Mouse (Mus musculus) limb, embryonic 15.5 days (tissue): ENCODE measurements around the gene Whamm. TPM values are rescaled to one million over a fixed set of nuclear protein-coding genes. Genes with fewer than 3 reads are reported as not detected.

Experiments
- ATAC-seq: fragments of 200-750 bp; cut with Nextera tagmentation; 2 replicates; pipeline ENCODE4 v1.8.0; 2017; ENCODE audit warnings: low read depth, moderate TSS enrichment; ENCODE audit not compliant: insufficient number of reproducible peaks, low FRiP score, low TSS enrichment
- H3K27ac ChIP-seq: fragments of 300-500 bp; sonication (generic); 2 replicates; pipeline ENCODE4 v1.5.1; 2015; ENCODE audit warnings: moderate library complexity, mild to moderate bottlenecking, inconsistent platforms
- H3K27me3 ChIP-seq: fragments of 300-500 bp; sonication (generic); 2 replicates; pipeline ENCODE4 v1.6.1; 2015; ENCODE audit warnings: inconsistent platforms
- H3K36me3 ChIP-seq: fragments of 300-500 bp; sonication (generic); 2 replicates; pipeline ENCODE4 v1.6.1; 2015; ENCODE audit warnings: inconsistent platforms
- H3K4me1 ChIP-seq: fragments of 300-500 bp; sonication (generic); 2 replicates; pipeline ENCODE4 v1.6.1; 2015; ENCODE audit warnings: inconsistent platforms
- H3K4me2 ChIP-seq: fragments of 300-500 bp; sonication (generic); 2 replicates; pipeline ENCODE4 v1.6.1; 2015; ENCODE audit warnings: mild to moderate bottlenecking, inconsistent platforms
- H3K4me3 ChIP-seq: fragments of 300-500 bp; sonication (generic); 2 replicates; pipeline ENCODE4 v1.5.1; 2015; ENCODE audit warnings: mild to moderate bottlenecking, inconsistent platforms
- H3K9ac ChIP-seq: fragments of 300-500 bp; sonication (generic); 2 replicates; pipeline ENCODE4 v1.6.1; 2015; ENCODE audit warnings: inconsistent platforms
- H3K9me3 ChIP-seq: fragments of 300-500 bp; sonication (generic); 2 replicates; pipeline ENCODE4 v1.6.1; 2016; ENCODE audit warnings: inconsistent platforms
- WGBS: fragments of 180-500 bp; shearing (Covaris S2); methylation state at CpG from one replicate; pipeline ENCODE4 v1.1.7; 2015; 5-methylcytosine and 5-hydroxymethylcytosine counted together
- polyA plus RNA-seq: library from polyadenylated mRNA; unstranded; fragments of >200 nt; fragmentation: Nextera tagmentation; extraction: Ambion mirVana; gene quantifications from 2 replicates; pipeline ENCODE4 v1.2.1, GENCODE M21; 2015

Gene Whamm
- 4.6 TPM in 2 replicates for polyA plus RNA-seq

DNA sequence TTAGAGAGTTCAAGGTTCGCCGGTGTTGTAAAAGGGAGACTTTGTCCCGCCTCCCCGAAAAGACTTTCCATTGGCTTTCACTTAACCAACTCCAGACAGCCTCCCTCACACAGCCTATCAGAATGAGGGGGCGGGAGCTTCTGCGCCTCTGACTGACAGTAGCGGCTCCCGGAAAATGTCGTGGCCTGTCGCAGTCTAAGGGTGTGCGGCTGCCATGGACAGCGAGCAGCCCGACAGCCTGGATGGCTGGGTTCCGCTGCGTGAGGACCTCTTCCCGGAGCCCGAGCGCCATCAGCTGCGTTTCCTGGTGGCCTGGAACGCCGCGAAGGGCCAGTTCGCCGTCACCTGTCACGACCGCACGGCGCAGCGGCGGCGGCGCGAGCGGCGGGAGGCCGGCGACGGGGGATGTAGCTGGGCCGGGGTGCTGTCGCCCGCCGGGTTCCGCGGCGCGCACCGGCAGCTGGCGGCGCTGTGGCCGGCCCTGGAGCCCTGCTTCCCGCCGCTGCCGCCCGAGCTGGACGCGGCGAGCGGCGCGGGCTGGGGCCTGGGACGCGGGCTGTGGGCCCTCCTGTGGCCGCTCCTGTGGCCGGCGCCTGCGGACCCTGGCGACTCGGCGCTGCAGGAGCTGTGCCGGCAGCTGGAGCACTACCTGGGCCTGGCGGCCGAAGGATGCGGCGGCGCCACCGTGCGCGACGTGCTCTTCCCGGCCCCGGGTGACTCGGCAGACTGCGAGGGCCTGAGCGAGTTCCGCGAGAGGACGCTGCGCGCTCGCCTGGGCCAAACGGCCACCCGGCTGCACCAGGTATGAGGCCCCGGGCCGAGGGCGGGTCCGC, at the start of gene Whamm:
Gene Whamm (plus strand): TSS at position 159 of the 833 bp plus-strand sequence.
- WGBS, result under 1% methylated on average over 87 of the region's 96 CpGs
- no peaks in the 10 kb centered on the region for H3K27me3 ChIP-seq
- ATAC-seq, result peak; percentile 98

DNA sequence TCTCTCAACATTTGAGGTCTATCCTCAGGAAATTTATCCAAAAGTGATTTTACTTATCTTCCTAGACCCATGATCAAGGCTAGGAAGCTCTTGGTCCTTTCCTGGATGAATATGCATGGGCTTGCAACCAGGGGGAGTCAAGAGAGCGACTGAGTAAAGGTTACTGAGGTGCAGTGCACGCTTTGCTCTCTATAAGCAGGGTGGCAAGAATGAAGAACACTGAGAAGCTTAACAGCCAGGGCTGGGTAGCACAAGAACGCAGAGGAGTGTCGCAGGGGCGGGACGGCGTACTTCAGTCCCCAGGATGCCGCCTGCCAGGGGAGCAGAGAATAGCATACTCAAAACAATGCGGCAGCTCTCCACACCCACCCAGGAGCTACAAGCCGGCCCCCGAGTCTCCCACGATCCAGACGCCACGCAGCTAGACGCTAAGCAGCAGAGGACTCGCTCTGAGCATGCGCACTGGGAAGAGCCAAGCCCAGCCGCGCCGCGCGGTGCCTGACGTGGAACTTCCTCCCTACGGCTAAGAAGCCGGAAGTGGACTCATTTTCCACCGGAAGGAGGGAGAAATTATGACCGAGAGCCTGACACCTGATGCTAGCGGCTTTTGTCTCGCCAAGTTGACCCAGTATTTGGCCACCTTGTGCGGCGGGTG, 47.9 kb upstream of the Whamm start:
- peak overlapping the region; percentile 64 for H3K4me3 ChIP-seq
- under 1% methylated on average over 31 of the region's 31 CpGs for WGBS
- peak overlapping the region; percentile 69 for H3K9ac ChIP-seq
- no peaks in the 10 kb centered on the region for H3K9me3 ChIP-seq
- peak overlapping the region; percentile 96 for H3K27ac ChIP-seq
- no peaks in the 10 kb centered on the region for H3K27me3 ChIP-seq
- H3K4me2 ChIP-seq, result peak overlapping the region; percentile 60
- peaks cover 10% of the 10 kb centered on the region for H3K36me3 ChIP-seq
- peaks cover 8% of the 10 kb centered on the region; the same call in 1 of the 2 replicates for H3K4me1 ChIP-seq
- ATAC-seq, result peak; percentile 97

More for the DNA sequence above, at the start of gene Whamm:
- Histone ChIP-seq H3K4me2 (peak within 1 kb of the TSS; percentile 80), H3K36me3 (peaks cover 2% of the 10 kb centered on the region; the same call in 1 of the 2 replicates), H3K4me1 (peaks cover 10% of the 10 kb centered on the region; the same call in 1 of the 2 replicates), H3K4me3 (peak within 1 kb of the TSS; percentile 96), H3K9me3 (no peaks in the 10 kb centered on the region), H3K27ac (peak within 1 kb of the TSS; percentile 94), H3K9ac (peak within 1 kb of the TSS; percentile 79)

GRCm38 (mm10) chr7:81523663-81524017, 47.4 kb upstream of the Whamm start:
- peaks cover 8% of the 10 kb centered on the region; the same call in 1 of the 2 replicates for H3K4me1 ChIP-seq
- H3K9me3 ChIP-seq, result no peaks in the 10 kb centered on the region
- WGBS, result 5% methylated on average over 13 of the region's 13 CpGs
- ATAC-seq, result peak; percentile 5; the same call in 1 of the 2 replicates
- peak overlapping the region; percentile 64 for H3K4me3 ChIP-seq
- peak overlapping the region; percentile 96 for H3K27ac ChIP-seq
- H3K4me2 ChIP-seq, result peak overlapping the region; percentile 60
- H3K27me3 ChIP-seq, result no peaks in the 10 kb centered on the region
- peak overlapping the region; percentile 54 for H3K9ac ChIP-seq
- peaks cover 13% of the 10 kb centered on the region for H3K36me3 ChIP-seq

DNA sequence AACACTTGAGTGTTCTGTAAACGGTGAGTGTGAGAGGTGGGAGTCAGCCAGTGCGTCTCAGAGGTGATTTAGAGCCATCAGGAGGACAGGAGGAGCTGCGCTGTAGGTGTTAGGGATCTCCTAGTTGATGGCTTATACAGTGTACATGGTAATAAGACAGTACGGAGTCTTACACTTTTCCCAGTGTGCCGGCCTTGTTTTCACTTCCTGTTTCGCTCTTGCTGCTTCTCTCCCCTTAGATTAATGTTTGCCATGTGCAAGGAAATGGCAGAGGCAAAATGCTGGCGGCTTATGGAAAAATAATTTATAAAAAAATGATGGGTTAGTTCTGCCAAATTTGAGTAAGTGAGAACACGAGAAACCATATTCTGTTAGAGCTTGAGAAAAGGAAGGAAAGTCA, 42.1 kb upstream of the Whamm start:
- no peak overlapping the region for H3K4me3 ChIP-seq
- H3K9me3 ChIP-seq, result no peaks in the 10 kb centered on the region
- no peaks in the 10 kb centered on the region for H3K27me3 ChIP-seq
- H3K27ac ChIP-seq, result no peak overlapping the region
- H3K4me1 ChIP-seq, result peaks cover 8% of the 10 kb centered on the region; the same call in 1 of the 2 replicates
- H3K9ac ChIP-seq, result no peak overlapping the region
- 87% methylated on average over 8 of the region's 8 CpGs for whole genome bisulfite sequencing
- H3K4me2 ChIP-seq, result no peak overlapping the region
- peaks cover 64% of the 10 kb centered on the region for H3K36me3 ChIP-seq
- ATAC-seq, result no peak

GRCm38 (mm10) chr7:81531462-81531861, 39.6 kb upstream of the Whamm start:
- Histone ChIP-seq H3K4me3 (no peak overlapping the region), H3K36me3 (peaks cover 85% of the 10 kb centered on the region), H3K27me3 (no peaks in the 10 kb centered on the region), H3K27ac (no peak overlapping the region), H3K9ac (no peak overlapping the region), H3K9me3 (no peaks in the 10 kb centered on the region), H3K4me2 (no peak overlapping the region), H3K4me1 (no peaks in the 10 kb centered on the region)
- 67% methylated on average over 1 of the region's 1 CpGs for WGBS
- ATAC-seq, result no peak

- Histone ChIP-seq H3K9me3 (no peaks in the 10 kb centered on the region), H3K27ac (no peak overlapping the region), H3K9ac (no peak overlapping the region), H3K27me3 (no peaks in the 10 kb centered on the region), H3K4me2 (no peak overlapping the region), H3K4me1 (no peaks in the 10 kb centered on the region), H3K36me3 (peaks cover 50% of the 10 kb centered on the region), H3K4me3 (no peak overlapping the region)
- ATAC-seq, result no peak
- 85% methylated on average over 4 of the region's 4 CpGs for WGBS
Observed at GRCm38 (mm10) chr7:81536478-81536877, 34.6 kb upstream of the Whamm start.

DNA sequence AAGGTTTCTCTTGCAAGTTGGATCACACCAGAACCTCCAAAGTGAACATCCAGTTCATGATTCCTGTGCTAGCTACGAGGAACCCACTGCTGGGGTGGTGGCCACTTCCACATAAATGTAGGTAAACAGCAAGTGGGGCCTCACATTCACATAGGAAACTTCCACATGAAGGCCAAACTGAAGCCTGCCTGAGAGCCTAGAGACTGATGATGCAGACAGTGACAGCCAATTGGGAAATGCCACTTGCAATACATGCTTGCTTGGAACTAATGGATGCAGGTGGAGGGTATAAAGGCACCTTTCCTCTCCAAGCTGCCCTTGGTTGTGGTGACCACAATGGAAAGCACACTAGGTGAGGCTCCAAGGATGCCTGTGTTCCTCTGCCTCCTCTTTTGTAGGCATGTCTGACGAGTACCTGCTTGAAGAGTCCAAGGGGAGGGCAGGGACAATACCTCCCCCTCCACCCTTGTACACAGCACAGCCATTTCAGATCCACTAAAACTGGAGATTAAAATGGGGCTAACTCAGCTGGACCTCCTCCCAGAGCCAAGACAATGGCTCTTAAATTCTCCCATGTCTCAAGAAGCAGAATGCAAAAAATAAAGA, 32.9 kb upstream of the Whamm start:
- Histone ChIP-seq H3K36me3 (peaks cover 33% of the 10 kb centered on the region), H3K9ac (no peak overlapping the region), H3K27me3 (no peaks in the 10 kb centered on the region), H3K27ac (no peak overlapping the region), H3K4me3 (no peak overlapping the region), H3K9me3 (no peaks in the 10 kb centered on the region), H3K4me1 (no peaks in the 10 kb centered on the region), H3K4me2 (no peak overlapping the region)
- no peak for ATAC-seq
- WGBS, result 81% methylated on average over 2 of the region's 2 CpGs

DNA sequence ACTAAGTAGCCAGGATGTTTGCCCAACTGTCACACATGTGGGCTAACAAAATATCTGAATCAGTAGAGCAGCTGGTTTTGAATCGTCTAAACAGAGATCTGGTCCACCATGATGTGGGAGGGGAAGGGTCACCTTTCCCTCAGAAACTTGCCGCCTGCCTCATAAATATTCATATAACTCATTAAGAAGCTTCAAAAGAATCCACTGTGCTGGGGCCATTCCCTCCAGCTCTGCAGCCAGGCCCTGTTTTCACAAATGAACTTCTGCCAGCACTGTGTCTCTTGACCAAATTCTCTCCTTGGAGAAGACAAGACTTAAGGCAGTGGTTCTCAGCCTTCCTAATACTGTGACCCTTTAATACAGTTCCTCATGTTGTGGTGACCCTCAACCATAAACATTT, 31.5 kb upstream of the Whamm start:
- H3K4me2 ChIP-seq, result no peak overlapping the region
- no peak overlapping the region for H3K27ac ChIP-seq
- H3K27me3 ChIP-seq, result no peaks in the 10 kb centered on the region
- no peak for ATAC-seq
- H3K4me3 ChIP-seq, result no peak overlapping the region
- H3K9me3 ChIP-seq, result no peaks in the 10 kb centered on the region
- no peaks in the 10 kb centered on the region for H3K4me1 ChIP-seq
- H3K9ac ChIP-seq, result no peak overlapping the region
- WGBS, result 15% methylated on average over 2 of the region's 2 CpGs
- H3K36me3 ChIP-seq, result peaks cover 19% of the 10 kb centered on the region; the same call in 1 of the 2 replicates

DNA sequence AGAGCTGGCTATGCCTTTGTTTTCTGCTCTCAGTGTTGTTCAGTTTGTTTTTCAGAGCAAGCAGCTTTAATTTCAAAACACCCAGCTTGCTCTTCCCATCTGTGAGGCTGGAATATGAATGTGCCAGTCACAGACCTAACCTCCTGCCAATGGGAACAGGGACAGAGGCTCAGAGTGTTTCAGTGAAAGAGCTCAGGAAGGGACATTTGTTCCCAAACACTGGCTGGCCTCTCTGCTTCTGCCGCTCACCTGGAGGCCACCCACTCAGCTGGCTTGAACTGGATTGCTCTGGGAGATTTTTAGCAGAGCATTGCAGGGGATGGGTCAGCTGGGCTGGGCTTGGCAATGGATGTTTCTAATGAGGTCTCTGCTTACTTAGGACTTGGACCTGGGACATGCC, 30.1 kb upstream of the Whamm start:
- H3K27ac ChIP-seq, result no peak overlapping the region
- 43% methylated on average over 1 of the region's 1 CpGs for WGBS
- H3K9me3 ChIP-seq, result no peaks in the 10 kb centered on the region
- no peak overlapping the region for H3K9ac ChIP-seq
- no peak for ATAC-seq
- 0 out of 2 replicates have a peak, but pooled peaks cover 5% of the 10 kb centered on the region for H3K36me3 ChIP-seq
- no peaks in the 10 kb centered on the region for H3K27me3 ChIP-seq
- H3K4me2 ChIP-seq, result no peak overlapping the region
- H3K4me1 ChIP-seq, result no peaks in the 10 kb centered on the region
- no peak overlapping the region for H3K4me3 ChIP-seq

GRCm38 (mm10) chr7:81541924-81542524, 29.0 kb upstream of the Whamm start:
- ATAC-seq, result no peak
- Histone ChIP-seq H3K9ac (no peak overlapping the region), H3K4me1 (no peaks in the 10 kb centered on the region), H3K27ac (no peak overlapping the region), H3K27me3 (no peaks in the 10 kb centered on the region), H3K36me3 (no peaks in the 10 kb centered on the region), H3K9me3 (no peaks in the 10 kb centered on the region), H3K4me2 (no peak overlapping the region), H3K4me3 (no peak overlapping the region)
- 80% methylated on average over 7 of the region's 7 CpGs for WGBS

DNA sequence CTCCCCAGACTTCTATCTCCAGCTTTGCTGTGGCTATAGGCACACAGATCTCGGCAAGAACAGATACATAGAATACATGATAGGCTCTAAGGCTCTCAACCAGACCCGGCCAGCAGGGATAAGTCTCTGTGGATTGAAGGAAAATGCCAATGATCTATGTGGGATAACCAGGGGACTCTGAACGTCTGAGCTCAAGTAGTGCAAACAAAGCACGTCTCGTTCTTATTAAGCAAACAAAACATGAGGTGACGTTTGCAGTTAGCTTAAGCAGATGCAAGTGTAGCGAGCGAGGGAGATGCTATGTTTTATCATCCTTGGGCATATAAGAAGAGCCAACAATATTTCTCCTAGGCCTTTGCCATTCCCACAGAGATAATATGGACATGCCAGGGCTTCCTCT, 28.1 kb upstream of the Whamm start:
- Histone ChIP-seq H3K27ac (no peak overlapping the region), H3K9me3 (no peaks in the 10 kb centered on the region), H3K9ac (no peak overlapping the region), H3K4me3 (no peak overlapping the region), H3K36me3 (no peaks in the 10 kb centered on the region), H3K27me3 (no peaks in the 10 kb centered on the region), H3K4me1 (no peaks in the 10 kb centered on the region), H3K4me2 (no peak overlapping the region)
- ATAC-seq, result no peak
- 88% methylated on average over 8 of the region's 8 CpGs for WGBS
